Mouse (Mus musculus): Measurements from ENCODE around the gene Nup210.

Gene Nup210

GRCm38 (mm10) chr6:91044628-91045331 is 71.8 kb downstream of the Nup210 start:
- DNase-seq (ENCODE audit: low read depth in 2 of 2, low spot score in 2 of 2), result no peak

- no peak for DNase-seq (ENCODE audit: low read depth in 2 of 2, low spot score in 2 of 2)
Observed at GRCm38 (mm10) chr6:91041287-91041686, 75.3 kb downstream of the Nup210 start.

DNA sequence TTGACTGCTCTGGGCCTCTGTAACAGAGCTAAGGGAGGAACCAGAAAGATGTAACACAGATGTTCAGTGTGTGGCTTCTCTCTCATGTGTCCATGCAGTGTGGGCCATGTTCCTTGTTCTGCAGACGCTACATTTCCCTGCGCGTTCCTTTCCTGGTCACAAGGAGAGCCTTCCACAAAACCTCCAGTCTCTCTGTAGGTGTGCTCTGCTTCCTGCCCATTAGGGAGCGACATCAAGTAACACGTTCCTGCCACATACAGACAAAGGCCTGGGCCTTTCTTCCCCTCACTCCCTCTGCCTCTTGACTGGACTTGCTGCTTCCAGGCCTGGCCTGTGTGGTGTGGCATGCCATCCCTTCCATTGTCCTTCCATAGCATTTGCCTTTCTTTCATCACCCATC is 88.4 kb downstream of the Nup210 start:
- DNase-seq (ENCODE audit: low read depth in 2 of 2, low spot score in 2 of 2), result no peak

GRCm38 (mm10) chr6:91020810-91021209 is 95.8 kb downstream of the Nup210 start:
- DNase-seq (ENCODE audit: low read depth in 2 of 2, low spot score in 2 of 2), result no peak

DNA sequence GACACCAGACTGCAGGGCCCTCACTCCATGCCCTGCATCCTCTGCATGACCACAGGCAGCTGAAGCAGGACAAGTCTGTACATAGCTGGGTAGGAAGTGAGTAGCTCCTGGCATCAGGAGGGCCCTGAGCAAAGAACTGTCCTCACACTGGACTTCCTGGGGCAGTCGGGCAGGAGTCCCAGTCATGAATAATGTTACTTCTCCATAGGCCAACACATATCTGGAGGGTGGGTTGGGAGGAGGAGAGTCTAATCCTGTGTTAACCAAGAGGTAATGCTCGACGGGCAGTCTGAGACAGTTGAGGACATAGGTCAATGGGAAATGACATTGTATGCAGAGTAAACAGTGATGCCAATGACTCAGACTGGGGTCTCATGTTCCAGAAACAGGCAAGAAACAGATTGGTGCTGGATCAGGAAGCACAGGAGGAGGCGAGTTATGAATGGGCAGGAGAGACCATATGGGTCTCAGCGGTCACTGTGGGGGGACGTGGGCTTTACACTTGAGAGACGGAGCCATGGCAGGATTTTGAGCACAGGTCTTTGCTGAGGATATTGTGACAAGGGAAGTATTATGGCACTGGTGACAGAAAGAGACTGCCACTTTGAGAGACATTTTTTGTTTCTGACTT is 99.9 kb downstream of the Nup210 start:
- DNase-seq (ENCODE audit: low read depth in 2 of 2, low spot score in 2 of 2), result no peak

DNA sequence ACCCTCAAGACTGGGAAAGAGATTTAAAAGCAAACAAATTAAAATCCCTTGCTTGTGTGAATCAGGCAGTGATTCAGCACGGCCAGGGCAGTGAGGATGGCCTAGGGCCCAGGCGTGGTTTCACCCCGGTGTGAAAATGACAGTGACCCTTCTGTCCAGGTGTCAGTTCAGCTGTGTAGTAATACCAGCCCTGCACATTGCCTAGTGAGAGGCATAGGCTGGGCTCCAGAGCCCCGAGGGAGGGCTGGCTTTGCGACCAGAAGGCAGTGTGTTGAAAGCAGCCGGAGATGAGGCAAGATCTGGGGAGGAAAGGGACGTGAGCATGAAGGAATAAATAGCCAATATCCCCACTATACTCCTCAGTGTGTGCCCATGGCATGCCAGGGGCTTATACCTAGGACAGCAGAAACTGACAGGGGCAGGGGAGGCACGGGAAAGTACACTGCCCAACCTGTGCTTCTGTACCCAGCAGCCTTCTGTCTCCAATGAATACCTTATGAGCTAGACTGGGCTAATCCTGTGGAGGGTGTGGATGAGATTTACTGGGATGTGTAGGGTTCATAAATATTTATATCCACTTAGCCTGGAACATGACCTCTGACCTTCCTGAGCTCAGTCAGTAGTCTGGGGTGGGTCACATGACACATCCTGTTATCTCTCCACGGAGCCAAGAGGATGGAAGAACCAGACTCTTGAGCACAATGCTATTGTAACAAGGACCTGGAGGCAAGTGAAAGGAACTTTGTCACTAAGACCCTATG is 102.3 kb downstream of the Nup210 start:
- DNase-seq (ENCODE audit: low read depth in 2 of 2, low spot score in 2 of 2), result no peak

DNA sequence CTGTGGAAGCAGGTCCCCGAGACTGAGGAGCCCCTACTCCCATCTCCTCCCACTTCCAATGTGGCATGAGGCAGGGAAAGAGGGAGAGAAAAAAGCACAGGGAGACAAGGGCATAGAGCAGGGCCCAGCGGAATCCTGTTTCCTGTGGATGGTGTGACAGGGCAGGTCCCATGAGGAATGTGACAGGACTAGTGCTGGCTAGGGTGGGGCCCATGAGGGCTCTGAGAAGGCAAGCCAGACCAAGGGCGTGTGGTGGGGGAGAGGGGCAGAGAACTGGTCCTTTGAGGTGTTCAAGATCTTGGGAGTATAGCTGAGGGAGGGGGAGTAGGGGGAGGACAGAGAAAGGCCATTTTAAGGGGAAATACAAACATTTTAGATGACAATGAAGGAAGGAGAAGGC is 104.2 kb downstream of the Nup210 start:
- no peak for DNase-seq (ENCODE audit: low read depth in 2 of 2, low spot score in 2 of 2)

DNA sequence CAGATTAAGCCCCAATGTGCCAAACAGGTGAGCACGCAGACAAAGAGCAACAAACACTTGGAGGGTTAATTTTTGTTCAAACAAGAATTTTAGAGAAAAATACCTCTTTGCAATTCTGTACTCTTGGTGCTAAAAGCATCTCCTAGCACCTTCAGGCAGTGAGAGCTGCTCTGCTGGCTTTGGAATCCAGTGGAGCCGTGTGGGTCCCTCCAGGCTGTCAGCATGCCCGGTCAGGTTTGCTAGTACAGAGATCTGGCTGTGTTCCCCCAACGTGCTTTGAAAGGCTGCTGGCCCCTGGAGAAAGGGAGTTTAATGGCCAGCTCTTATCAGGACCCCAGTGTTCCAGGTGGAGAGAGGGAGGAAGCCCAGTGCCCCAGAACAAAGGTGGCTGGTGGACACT is 105.1 kb downstream of the Nup210 start:
- no peak for DNase-seq (ENCODE audit: low read depth in 2 of 2, low spot score in 2 of 2)

GRCm38 (mm10) chr6:91008284-91008830 is 108.3 kb downstream of the Nup210 start:
- DNase-seq (ENCODE audit: low read depth in 2 of 2, low spot score in 2 of 2), result no peak

- DNase-seq (ENCODE audit: low read depth in 2 of 2, low spot score in 2 of 2), result no peak
Observed at GRCm38 (mm10) chr6:91007207-91007606, 109.4 kb downstream of the Nup210 start.

GRCm38 (mm10) chr6:91004157-91004556 is 112.5 kb downstream of the Nup210 start:
- no peak for DNase-seq (ENCODE audit: low read depth in 2 of 2, low spot score in 2 of 2)

DNA sequence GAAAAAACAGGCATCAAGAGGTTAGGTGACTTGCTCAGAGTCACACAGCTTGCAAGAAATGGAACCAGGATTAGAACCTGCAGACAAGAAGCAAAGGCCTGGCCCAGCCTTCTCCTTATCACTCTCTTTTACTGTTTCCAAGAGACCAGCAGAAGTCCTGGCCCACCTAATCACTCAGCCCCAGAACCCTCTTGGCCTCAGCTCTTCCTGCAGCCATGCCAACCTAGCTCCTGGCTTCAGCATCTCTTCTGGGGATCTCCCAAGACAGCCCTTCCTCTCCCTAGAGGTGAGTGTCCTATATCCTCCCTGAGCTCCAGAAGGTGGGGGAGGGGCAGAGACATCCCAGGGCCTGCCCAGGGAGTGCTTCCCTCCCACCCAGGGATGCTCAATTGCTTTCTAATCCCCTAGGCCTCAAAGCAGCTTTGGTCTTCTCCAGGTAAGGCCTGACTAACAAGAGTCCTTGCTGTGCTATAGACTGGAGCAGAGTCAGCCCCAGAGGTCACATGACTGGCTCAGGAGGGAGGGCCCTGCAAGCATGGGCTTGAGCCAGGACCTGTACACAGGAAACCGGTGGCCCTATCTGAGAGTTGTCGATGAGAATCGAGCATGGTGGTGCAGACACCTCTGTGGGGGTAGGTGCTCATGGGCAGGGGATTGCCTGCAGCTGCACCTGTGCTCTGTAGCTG is 113.2 kb downstream of the Nup210 start:
- no peak for DNase-seq (ENCODE audit: low read depth in 2 of 2, low spot score in 2 of 2)

- DNase-seq (ENCODE audit: low read depth in 2 of 2, low spot score in 2 of 2), result no peak
Observed at GRCm38 (mm10) chr6:91001566-91001965, 115.1 kb downstream of the Nup210 start.

DNA sequence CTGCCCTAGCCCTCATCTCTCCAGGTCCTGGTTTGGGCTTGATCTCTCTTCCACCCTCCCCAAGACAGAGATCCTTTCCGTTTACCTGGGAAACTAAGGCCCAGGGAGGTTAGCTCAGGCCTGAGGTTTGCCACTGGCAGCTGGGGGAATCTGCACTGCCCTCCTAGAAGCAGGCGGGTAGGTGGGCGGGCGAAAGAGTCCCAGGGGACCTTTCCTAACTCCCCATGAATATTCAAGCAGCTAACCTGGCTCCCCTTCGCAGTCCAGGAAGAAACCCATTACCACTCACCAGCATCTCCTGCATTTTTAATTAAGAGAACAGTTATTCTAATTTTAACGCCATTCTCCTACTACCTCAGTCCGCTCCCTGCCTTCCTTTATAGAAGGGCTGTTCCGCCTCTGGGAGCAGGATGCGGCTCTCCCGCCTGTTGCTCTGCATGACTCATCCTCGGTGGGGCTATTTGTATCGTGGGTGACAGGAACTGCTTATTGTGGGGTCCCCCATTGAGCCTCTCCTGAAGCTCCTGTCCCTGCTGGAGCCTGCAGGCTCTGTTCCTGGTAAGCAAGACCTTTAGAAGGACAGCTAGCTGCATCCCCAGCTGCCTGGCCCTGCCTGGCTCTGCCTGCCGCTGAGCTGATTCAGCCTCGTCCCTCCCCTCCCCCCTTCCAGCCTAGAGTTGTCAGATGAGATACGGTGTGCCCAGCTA is 115.7 kb downstream of the Nup210 start:
- no peak for DNase-seq (ENCODE audit: low read depth in 2 of 2, low spot score in 2 of 2)

DNA sequence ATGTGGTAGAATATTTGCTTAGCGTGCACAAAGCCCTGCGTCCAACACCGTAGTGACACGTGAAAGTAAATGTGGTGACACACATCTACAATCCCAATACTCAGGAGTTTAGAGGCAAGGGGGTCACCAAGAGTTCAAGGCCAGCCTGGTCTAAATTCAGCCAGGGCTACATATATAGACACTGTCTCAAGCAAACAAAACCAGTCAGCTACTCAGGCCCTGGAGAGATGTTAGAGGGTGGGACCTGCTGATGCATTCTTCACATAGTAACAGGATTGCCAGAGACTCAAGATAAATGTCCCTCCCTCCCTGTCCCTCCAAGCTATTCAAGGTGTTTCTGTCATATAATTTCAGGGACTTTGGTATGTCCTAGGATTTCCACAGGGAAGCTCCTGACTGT is 117.5 kb downstream of the Nup210 start:
- DNase-seq (ENCODE audit: low read depth in 2 of 2, low spot score in 2 of 2), result no peak

DNA sequence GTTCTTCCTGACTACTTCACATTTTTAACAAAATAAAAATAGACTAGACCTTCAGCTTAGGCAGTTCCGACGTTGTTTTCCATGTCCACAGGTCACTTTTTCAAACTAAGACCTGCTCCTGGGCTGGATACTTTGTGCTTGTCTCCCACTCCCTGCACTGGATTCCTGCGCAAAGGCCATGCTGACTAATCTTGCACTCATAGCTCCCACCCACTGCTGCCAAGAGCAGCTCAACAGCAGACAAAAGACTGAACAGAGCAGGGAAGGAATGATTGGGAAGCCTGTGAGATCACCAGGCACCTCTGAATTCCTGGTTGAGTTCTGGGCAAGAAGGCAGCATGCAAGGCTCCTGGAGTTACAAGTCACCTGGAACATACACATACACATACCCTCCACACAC is 119.6 kb downstream of the Nup210 start:
- no peak for DNase-seq (ENCODE audit: low read depth in 2 of 2, low spot score in 2 of 2)

GRCm38 (mm10) chr6:90996181-90996580 is 120.4 kb downstream of the Nup210 start:
- no peak for DNase-seq (ENCODE audit: low read depth in 2 of 2, low spot score in 2 of 2)

DNA sequence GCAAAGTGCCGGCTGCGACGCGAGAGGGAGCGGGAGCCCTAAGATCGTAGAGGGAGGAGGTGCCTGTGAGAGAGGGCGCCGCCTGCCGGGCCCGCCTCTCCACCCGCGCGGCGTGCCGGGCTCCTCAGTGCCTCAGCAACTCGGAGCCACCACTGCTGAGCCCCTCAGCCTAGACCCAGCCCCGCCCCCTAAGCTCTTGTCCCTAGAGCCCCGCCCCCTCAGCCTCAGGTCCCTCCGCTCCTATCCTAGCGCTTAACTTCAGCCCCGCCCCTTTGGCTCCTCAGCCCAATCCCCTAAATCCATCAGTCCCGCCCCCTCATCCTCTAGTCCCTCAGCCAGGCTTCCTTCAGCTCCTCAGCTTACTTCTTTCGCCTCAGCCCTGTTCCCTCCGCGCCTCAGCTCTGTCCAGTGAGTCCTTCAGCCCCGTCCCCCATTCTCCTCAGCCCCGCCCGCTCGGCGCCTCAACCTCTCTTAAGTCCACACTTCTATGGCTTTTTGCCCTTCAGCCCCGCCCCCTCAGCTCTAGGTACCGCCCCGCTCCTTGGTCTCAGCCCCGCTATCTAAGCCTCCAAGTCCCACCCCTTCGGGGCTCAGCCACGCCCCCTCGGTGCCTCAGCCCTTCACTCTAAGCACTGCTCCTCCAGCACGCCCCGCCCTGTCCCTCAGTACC is 127.8 kb downstream of the Nup210 start, which contains the start of gene Iqsec1:
Gene Iqsec1, minus strand, starts transcription at position 38 of the 670 bp plus-strand sequence.
- peak; percentile 41 to 63 for DNase-seq (ENCODE audit: low read depth in 2 of 2, low spot score in 2 of 2)

DNA sequence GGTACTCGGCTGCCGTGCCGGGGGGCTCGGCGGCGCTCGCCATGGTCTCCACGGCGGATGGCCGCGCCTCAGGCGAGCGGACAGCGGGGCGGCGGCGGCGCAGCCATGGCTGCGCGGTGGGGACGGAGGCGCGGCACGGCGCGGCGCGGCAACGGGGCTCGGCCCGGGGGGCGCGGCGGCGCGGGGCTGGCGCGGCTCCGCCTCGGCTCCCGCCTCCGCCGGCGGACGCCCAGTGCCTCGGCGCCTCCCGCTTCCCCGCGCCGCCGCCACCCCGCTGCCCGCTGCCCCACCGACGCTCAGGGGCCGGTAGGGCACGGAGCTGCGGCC is 128.4 kb downstream of the Nup210 start:
- DNase-seq (ENCODE audit: low read depth in 2 of 2, low spot score in 2 of 2), result no peak

Data from CD8-positive naive resting alpha-beta T cell, adult 2 months (primary cell).